Mouse (Mus musculus) mature B cell (primary cell): Measurements from ENCODE around the gene Pawr.
"Not testable (repeated sequence)": the region's sequence is repeated elsewhere in the genome, so short reads cannot be mapped to it uniquely, and the experiment has no call there.

Experiments used
- in situ Hi-C: fragments of 300-500 bp; cut with MboI; formaldehyde crosslinking; loops from 2 replicates; pipeline ENCODE4 v1.14.3; 2019

The Pawr gene

GRCm38 (mm10) chr10:108435616-108436015 lies 103.7 kb downstream of the Pawr start:
- in situ Hi-C loops: no loop called here

GRCm38 (mm10) chr10:108436365-108436764 lies 104.4 kb downstream of the Pawr start:
- in situ Hi-C loops: no loop called here

GRCm38 (mm10) chr10:108440251-108440650 lies 108.3 kb downstream of the Pawr start:
- in situ Hi-C loops: not testable (repeated sequence)

- in situ Hi-C loops: no loop called here
Measured at GRCm38 (mm10) chr10:108443931-108444876, 112.3 kb downstream of the Pawr start.

GRCm38 (mm10) chr10:108445123-108445522 lies 113.2 kb downstream of the Pawr start:
- in situ Hi-C loops: no loop called here

- in situ Hi-C loops: no loop called here
Measured at GRCm38 (mm10) chr10:108445606-108446005, 113.7 kb downstream of the Pawr start.

- in situ Hi-C loops: no loop called here
Measured at GRCm38 (mm10) chr10:108446041-108446931, 114.4 kb downstream of the Pawr start.

GRCm38 (mm10) chr10:108447211-108447610 lies 115.3 kb downstream of the Pawr start:
- in situ Hi-C loops: no loop called here

GRCm38 (mm10) chr10:108448421-108448820 lies 116.5 kb downstream of the Pawr start:
- in situ Hi-C loops: no loop called here

GRCm38 (mm10) chr10:108450401-108450800 lies 118.5 kb downstream of the Pawr start:
- in situ Hi-C loops: no loop called here

- in situ Hi-C loops: no loop called here
Measured at GRCm38 (mm10) chr10:108451516-108451915, 119.6 kb downstream of the Pawr start.

GRCm38 (mm10) chr10:108452421-108452820 lies 120.5 kb downstream of the Pawr start:
- in situ Hi-C loops: no loop called here

GRCm38 (mm10) chr10:108453561-108453960 lies 121.6 kb downstream of the Pawr start:
- in situ Hi-C loops: no loop called here

- in situ Hi-C loops: no loop called here
Measured at GRCm38 (mm10) chr10:108454691-108455117, 122.8 kb downstream of the Pawr start.

GRCm38 (mm10) chr10:108455204-108455603 lies 123.3 kb downstream of the Pawr start:
- in situ Hi-C loops: no loop called here

- in situ Hi-C loops: no loop called here
Measured at GRCm38 (mm10) chr10:108455883-108456282, 124.0 kb downstream of the Pawr start.

- in situ Hi-C loops: no loop called here
Measured at GRCm38 (mm10) chr10:108457054-108457453, 125.1 kb downstream of the Pawr start.

GRCm38 (mm10) chr10:108461862-108462261 lies 129.9 kb downstream of the Pawr start:
- in situ Hi-C loops: no loop called here
